Mouse (Mus musculus): ENCODE data around the gene Dio1. TPM values are rescaled to one million over a fixed set of nuclear protein-coding genes. Genes with fewer than 3 reads are reported as not detected.

The Dio1 gene
- total RNA-seq (2021), result not detected

DNA sequence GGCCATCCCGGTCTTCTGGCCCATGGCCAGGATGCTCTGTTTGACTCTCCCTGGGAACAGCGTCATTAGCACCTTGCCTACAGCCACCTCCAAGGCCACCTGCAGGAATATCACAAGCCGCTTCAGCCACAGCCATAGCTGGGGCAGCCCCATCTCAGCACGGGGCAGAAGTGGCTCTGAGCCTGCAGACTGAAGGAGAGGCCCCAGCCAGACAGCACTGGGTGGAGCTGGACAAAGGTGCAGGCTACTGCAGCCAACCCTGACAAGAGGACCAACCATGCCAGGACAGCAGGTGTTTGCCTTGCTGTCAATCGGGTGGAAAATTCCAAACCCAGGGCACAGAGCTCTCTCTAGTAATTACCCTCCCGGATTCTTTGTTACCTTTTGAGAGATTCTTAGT lies at the start of gene Dio1:
Dio1 (minus strand) TSS at position 204 of the 400 bp plus-strand sequence.
- DNase-seq, result no peak

DNA sequence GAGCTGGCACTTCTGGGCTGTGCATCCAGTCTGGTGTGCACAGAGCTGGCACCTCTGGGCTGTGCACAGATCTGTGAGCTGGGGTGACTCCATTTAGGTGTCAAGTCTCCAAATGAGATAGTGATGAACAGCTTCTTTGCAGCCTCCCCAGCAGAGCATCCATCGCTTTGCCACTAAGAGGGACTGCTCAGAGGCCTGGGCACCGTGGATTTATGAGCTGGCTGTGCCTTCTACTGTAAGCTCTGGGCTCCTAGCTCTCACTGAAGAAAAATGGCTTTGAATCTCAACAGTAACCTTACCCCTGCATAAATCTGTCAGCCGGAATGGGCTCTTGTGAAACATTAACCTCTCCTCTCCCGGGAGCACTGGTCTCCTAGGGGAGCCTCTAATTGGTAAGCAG lies 47.6 kb upstream of the Dio1 start:
- no peak for DNase-seq

DNA sequence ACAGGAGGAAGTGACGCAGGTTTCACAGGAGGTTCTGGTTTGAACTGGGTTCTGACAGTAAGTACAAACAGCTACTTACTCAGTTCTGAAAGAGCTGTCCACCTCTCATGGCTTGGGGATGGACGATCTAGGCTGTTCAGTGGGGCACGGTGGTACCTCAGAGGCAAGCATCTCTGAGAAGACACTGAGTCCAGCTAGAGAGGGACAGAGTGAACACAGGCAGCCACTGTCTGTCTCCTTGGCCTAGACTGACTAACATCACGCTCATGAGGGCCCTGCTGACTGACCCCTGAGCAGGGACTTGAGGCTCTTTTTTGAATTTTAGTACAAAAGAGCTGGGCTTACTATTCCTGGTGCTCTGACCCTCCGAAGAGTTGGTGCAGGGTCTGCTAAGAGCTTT lies 47.2 kb upstream of the Dio1 start:
- DNase-seq, result no peak

- no peak for DNase-seq
These were observed 46.6 kb upstream of the Dio1 start for GRCm38 (mm10) chr4:107353612-107354011.

DNA sequence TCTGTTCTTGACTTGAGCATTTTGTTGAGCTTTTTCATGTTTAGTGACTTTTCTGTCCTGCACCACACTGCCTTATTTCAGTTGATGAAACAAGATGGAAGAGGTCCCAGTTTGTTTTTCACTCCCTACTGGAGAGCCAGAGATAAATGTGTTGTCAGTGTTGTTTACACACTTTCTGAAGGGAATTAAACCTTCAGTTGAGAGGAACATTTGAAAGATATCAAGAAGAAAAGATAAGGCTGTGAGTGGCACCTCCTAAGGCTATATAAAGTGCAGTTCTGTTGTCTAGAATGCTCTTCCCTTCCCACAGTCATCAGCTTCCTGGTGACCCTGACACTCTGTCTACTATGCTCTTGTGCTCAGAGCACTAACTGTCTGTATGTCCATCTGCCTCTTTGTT lies 44.4 kb upstream of the Dio1 start:
- DNase-seq, result no peak

DNA sequence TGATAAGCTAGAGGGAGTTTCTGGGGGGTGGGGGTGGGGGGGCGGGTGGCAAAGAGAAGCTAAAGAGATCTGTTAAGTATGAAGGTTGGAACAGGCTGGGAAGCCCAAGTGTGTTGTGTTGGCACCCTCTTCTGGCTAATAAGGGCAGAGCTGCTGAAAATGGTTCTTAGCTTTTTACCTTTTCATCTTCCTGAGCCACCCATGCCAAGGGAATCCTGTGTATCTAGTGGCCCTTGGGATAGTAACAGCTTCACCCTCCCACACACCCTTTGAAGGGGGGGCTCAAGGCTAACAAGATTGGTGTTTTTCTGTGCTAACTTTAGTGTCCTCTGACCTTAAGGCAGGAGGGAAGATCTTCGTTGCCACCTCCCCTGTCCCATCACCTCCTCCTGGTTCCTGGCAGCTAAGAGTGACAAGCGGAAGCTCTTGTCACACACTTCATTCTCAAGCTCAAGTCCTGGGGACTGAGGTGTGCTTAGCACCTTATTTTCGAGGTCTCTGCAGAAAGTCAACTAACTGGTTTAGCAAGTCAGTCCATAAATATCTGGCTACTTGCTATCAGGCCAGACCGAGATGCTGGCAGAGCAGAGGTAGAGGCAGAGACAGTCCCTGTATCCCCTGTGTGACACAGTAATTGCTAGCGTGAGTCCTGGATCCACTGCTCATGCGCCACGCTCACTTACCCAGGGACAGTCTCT lies 42.5 kb upstream of the Dio1 start:
- DNase-seq, result peak; percentile 45

DNA sequence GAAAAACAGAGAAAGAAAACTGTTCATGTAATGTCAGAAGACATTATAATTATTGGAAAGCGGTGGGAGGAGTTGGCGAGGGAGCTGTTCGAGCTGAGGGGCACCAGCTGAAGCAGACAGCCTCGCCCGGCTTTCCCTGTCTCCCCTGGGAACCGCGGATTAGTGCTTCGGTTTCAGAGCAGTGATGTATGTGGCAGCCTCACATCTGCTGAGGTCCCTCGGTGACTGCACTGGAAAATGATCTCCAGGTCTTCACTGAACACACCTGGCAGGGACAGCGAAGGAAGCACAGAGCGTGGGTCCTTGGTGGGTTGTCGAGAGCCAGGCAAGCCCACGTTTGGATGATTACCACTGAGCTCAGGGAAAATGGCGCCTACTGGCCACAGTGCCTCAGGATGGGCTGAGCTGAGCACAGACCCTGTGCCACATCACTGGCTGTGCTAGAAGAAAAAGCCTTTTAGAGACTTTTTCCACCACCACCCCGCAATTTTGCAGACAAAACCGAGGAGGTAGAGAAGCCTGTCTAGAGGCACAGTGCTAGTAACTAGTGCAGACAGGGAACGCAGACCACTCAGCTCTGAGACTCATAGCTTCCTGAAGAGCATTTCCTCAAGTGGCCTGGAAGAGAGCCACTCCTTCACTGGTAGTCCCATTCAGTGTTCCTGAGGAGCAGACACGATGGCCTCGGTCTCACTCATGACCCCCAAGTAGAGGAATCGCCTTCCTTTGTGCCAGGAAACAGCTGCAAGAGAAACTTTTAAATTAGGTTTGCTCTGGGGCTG lies 41.8 kb upstream of the Dio1 start:
- no peak for DNase-seq

DNA sequence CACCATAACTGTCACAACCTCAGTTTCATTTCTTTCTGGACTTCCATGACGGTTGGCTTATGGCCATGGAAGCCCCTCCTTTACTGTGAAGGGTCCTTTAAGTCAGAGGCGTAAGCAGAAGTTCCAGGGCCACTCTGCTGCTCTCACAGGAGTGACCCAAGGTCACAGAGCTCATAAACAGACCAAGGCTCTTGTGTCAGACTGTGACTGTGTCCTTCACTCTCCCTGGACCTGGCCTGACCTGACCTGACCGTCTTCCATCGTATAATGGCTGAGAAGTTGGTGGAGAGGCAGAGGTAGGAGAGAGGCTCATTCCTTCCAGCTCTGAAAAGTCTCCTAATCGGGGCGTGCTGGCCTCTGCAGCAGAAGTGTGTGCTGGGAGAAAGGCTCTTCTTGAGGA lies 40.3 kb upstream of the Dio1 start:
- no peak for DNase-seq

GRCm38 (mm10) chr4:107344612-107345011 lies 37.6 kb upstream of the Dio1 start:
- DNase-seq, result no peak

DNA sequence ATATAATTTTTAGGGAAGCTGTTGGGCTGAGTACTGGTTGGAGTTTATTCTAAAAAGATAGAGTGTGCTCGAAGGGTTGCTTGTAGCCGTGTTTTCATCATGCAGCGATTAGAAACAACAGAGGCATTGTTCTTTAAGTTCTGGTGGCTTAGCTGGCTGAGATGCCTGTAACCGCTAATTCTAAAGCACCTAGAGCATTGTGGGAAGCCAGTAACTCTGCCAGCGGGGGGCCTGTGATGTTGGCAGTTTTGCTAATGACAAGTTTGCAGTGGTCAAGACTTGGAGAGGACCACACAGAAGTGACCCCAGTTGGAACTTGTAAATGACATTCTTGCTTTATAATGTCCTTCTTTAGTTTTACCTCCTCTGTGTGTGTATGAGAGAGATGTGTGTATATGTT lies 34.4 kb upstream of the Dio1 start:
- DNase-seq, result no peak

DNA sequence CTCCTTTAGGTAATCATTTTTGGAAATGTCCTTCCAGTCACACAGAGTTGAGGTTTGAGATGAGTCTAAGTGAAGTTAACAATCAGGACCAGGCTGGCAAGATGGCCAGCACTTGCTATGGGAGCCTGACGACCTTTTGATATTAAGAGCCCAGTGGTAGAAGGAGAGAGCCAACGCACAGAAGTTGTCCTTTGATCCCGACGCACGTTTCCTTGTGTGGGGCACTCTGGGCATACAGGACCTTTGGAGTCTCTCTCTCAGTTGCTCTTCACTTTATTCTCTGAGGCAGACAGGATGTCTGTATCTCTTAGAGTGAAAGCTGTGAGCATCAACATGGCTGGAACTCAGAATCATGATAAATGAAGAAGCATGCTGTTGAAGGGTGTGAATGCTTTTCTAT lies 30.5 kb upstream of the Dio1 start:
- no peak for DNase-seq

DNA sequence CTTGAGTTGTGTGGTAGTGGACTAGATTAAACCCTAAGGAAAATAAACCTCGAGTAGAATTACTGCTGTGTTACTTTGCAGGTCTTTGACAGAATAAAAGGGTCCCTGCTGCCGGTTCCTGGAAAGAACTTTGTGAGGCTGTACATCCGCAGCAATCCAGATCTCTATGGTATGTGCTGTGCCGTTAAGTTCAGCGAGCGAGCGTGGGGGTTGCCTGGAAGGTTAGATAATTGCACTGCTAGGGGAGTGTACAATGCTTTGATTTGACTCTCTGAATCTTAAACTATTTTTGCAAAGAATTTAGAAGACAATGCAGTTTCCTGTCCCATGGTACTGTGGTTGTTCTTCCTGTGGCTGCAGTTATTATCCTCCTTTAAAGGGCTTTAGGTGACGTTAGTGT lies 29.4 kb upstream of the Dio1 start:
- DNase-seq, result no peak

GRCm38 (mm10) chr4:107333514-107333913 lies 26.5 kb upstream of the Dio1 start:
- DNase-seq, result no peak

DNA sequence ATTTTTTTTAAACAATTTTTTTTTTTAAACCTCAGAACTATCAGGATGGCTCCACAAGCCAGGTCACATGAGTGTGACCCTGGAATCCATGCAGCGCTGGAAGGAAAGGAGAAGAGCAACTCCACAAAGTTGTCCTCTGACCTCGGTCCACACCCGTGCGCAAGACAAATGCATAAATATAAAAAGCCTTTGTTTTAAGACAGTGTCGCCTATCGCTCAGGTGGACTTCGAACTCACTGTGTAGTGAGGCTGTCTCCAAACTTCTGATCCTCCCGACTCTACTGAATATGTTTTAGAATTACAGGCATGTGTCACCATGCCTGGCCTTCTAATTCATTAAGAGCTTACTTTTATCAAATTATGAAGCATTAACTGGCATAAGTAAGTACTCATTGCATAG lies 21.6 kb upstream of the Dio1 start:
- DNase-seq, result no peak

DNA sequence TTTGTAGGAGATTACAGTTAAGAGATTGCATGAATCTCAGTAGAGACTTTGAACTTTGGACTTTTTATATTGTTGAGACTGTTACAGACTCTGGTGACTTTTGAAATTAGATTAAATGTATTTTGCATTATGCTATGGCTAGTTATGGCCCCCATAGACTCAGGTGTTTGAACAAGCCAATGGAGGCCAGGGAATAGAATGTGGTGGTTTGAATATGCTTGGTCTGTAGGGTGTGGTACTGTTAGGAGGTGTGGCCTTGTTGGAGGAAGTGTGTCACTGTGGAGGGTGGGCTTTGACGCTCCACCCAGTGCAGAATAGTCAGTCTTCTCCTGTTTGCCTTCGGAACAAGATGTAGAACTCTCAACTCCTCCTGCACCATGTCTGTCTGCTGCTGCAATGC lies 16.1 kb upstream of the Dio1 start:
- no peak for DNase-seq

GRCm38 (mm10) chr4:107321041-107321440 lies 14.1 kb upstream of the Dio1 start:
- no peak for DNase-seq

DNA sequence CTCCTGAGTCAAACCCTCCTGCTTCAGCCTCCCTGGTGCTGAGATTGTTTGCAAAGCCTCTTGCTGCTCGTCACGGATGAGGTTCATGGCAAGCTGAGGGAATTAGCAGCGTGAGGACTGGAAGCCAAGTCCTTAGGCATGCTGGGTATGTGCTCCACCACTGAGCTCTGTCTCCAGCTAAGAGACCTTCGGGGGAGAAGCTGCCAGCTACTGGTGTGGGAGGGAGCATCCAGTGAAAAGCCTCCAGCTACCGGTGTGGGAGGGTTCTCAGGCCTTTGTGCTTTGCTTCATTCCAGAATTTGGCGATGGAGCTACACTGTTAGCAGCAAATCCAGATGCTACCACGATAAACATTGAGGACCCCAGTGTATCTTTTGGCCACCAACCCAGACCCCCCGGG lies 11.7 kb upstream of the Dio1 start:
- no peak for DNase-seq

GRCm38 (mm10) chr4:107314479-107314805 lies 7.5 kb upstream of the Dio1 start:
- DNase-seq, result no peak

DNA sequence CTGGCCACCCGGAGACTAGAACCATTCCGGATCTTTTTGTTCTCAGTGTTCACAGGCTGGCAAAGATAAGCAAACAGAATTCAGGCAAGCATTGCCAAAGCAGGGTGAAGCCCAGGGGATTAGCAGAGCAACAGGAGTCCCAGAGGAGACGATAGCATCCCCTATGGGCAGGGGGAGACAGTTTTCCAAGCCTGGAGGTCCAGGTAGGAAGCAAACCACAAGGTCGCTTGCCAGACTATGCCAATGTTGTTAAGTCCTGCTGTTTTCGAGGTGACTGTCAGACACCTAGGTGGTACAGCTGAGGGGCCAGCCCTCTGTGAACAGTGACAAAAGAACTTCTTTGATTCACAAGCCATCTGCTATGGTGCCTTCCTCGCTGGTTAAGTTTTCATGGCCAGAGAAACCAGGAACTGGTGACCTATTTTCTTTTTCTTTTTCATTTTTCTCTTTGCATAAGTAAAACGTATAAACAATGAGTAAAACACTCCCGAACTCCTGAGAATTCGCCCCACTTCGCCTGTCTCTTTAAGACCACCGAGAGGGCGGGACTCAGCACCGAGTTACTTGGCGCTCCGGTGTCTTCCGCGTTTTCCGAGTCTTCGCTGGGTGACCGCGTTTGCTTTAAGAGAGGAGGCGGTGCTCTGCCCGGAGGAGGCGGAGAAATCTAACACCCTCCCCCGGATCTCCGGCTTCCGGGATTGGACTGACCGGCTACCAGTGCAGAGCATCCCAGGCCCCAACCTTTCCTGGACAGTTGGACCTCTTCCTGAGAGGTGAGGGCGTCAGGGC lies 6.9 kb upstream of the Dio1 start, which contains the start of gene Yipf1:
Yipf1 (plus strand) TSS at position 674 of the 789 bp plus-strand sequence.
- DNase-seq, result peak; percentile 92

- DNase-seq, result no peak
These were observed 3.4 kb downstream of the Dio1 start for GRCm38 (mm10) chr4:107303531-107303930.

DNA sequence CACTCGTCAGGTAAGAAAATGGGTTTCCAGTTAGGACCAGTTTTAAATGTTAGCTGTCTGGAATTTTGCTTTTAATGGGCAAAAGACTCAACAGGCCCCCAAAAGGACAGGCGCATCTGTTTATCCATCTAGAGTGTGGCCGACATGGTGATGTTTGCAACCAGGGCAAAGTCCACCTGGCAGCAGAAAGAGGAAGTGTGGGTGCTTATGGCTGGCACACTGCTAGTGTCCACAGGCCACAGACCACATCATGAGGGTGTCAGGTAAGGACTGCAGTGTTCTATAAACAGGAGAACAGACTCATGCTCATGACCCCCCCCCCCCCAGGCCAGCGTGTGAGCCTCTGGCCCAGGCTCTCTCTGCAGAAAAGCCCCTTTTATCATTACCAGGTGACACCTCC lies 4.1 kb downstream of the Dio1 start:
- DNase-seq, result no peak

- DNase-seq, result no peak
These were observed 4.7 kb downstream of the Dio1 start for GRCm38 (mm10) chr4:107302221-107302620.

DNA sequence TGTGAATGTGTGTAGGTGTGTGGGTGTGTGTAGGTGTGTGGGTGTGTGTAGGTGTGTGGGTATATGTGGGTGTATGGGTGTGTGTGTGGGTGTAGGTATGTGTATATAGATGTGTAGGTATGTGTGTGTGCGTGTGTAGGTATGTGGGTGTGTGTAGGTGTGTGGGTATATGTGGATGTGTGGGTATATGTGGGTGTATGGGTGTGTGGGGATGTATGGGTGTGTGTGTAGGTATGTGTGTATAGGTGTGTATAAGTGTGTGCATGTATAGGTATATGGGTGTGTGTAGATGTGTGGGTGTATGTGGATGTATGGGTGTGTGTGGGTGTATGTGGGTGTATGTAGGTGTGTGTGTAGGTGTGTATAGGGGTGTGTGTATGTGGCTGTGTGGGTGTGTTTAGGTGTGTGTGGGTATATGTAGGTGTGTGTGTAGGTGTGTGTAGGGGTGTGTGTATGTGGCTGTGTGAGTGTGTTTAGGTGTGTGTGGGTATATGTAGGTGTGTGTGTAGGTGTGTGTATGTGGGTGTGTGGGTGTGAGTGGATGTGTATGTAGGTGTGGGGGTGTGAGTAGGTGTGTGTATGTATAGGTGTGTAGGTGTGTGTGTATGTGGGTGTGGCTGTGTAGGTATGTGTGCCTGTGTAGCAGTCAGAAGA lies 5.9 kb downstream of the Dio1 start:
- no peak for DNase-seq
